Mouse (Mus musculus) right cerebral cortex, postnatal 14 days (tissue): ENCODE results near the gene Tsks.

ENCODE experiments used
- DNase-seq: peaks from one replicate; pipeline ENCODE4 v3.0.0; 2022

The Tsks gene

GRCm38 (mm10) chr7:44952611-44953306 lies 9.8 kb downstream of the Tsks start:
- peak; percentile 84 for DNase-seq

GRCm38 (mm10) chr7:44953561-44953960 lies 10.6 kb downstream of the Tsks start:
- no peak for DNase-seq

GRCm38 (mm10) chr7:44954091-44954885 lies 11.3 kb downstream of the Tsks start:
- DNase-seq = no peak

GRCm38 (mm10) chr7:44955628-44956027 lies 12.6 kb downstream of the Tsks start:
- no peak for DNase-seq

- DNase-seq = no peak
Measured at GRCm38 (mm10) chr7:44956266-44956665, 13.3 kb downstream of the Tsks start.

- no peak for DNase-seq
Measured at GRCm38 (mm10) chr7:44957183-44957835, 14.3 kb downstream of the Tsks start.

- DNase-seq = no peak
Measured at GRCm38 (mm10) chr7:44958208-44958607, 15.2 kb downstream of the Tsks start.

- DNase-seq = no peak
Measured at GRCm38 (mm10) chr7:44959281-44959680, 16.3 kb downstream of the Tsks start.

- no peak for DNase-seq
Measured at GRCm38 (mm10) chr7:44959874-44960511, 17.0 kb downstream of the Tsks start.

GRCm38 (mm10) chr7:44960512-44960910 lies 17.5 kb downstream of the Tsks start:
- DNase-seq = no peak

- DNase-seq = no peak
Measured at GRCm38 (mm10) chr7:44962337-44962736, 19.3 kb downstream of the Tsks start.

- DNase-seq = no peak
Measured at GRCm38 (mm10) chr7:44962831-44963230, 19.8 kb downstream of the Tsks start.

GRCm38 (mm10) chr7:44964990-44965389 lies 22.0 kb downstream of the Tsks start:
- DNase-seq = peak; percentile 3

GRCm38 (mm10) chr7:44965975-44966374 lies 23.0 kb downstream of the Tsks start:
- DNase-seq = no peak

- DNase-seq = no peak
Measured at GRCm38 (mm10) chr7:44966638-44967037, 23.6 kb downstream of the Tsks start.

GRCm38 (mm10) chr7:44970231-44970691 lies 27.3 kb downstream of the Tsks start:
- peak; percentile 78 for DNase-seq

GRCm38 (mm10) chr7:44971142-44971541 lies 28.1 kb downstream of the Tsks start:
- DNase-seq = no peak

- DNase-seq = no peak
Measured at GRCm38 (mm10) chr7:44973415-44974130, 30.6 kb downstream of the Tsks start.

- DNase-seq = peak; percentile 92
Measured at GRCm38 (mm10) chr7:44974383-44975116, 31.5 kb downstream of the Tsks start, which contains the start of gene Cpt1c. Gene Cpt1c, minus strand, starts transcription at chr7:44974851.

- DNase-seq = no peak
Measured at GRCm38 (mm10) chr7:44975117-44975419, 32.1 kb downstream of the Tsks start.

- DNase-seq = no peak
Measured at GRCm38 (mm10) chr7:44978300-44978699, 35.3 kb downstream of the Tsks start.

GRCm38 (mm10) chr7:44981539-44981938 lies 38.5 kb downstream of the Tsks start:
- DNase-seq = no peak
